Mouse (Mus musculus) neural tube, embryonic 11.5 days (tissue): Measurements from ENCODE around the gene Krtap10-10. TPM values are rescaled to one million over a fixed set of nuclear protein-coding genes. Genes with fewer than 3 reads are reported as not detected.

Experiments used
- ATAC-seq: fragments of 200-750 bp; cut with Nextera tagmentation; 2 replicates; pipeline ENCODE4 v1.8.0; 2017; ENCODE audit warnings: moderate number of reproducible peaks, mild to moderate bottlenecking, moderate TSS enrichment, moderate library complexity; ENCODE audit not compliant: insufficient read depth, low FRiP score, low TSS enrichment
- DNase-seq: peaks from one replicate; pipeline ENCODE4 v3.0.0-alpha.2; 2015; ENCODE audit warnings: low spot score
- H3K27ac ChIP-seq: fragments of 300-500 bp; sonication (generic); 2 replicates; pipeline ENCODE4 v1.5.1; 2014; ENCODE audit warnings: low read depth, mild to moderate bottlenecking, low read length
- H3K27me3 ChIP-seq: fragments of 300-500 bp; sonication (generic); 2 replicates; pipeline ENCODE4 v1.6.1; 2014; ENCODE audit warnings: mild to moderate bottlenecking, low read length, mixed read lengths; ENCODE audit not compliant: control insufficient read depth, insufficient read depth
- H3K36me3 ChIP-seq: fragments of 300-500 bp; sonication (generic); 2 replicates; pipeline ENCODE4 v1.6.1; 2014; ENCODE audit warnings: mild to moderate bottlenecking, low read length, moderate library complexity, mixed read lengths; ENCODE audit not compliant: control insufficient read depth, insufficient read depth
- H3K4me1 ChIP-seq: fragments of 300-500 bp; sonication (generic); 2 replicates; pipeline ENCODE4 v1.6.1; 2014; ENCODE audit warnings: low read length, mixed read lengths; ENCODE audit not compliant: control insufficient read depth, insufficient read depth
- H3K4me2 ChIP-seq: fragments of 300-500 bp; sonication (generic); 2 replicates; pipeline ENCODE4 v1.6.1; 2014; ENCODE audit warnings: low read depth, mild to moderate bottlenecking, moderate library complexity
- H3K4me3 ChIP-seq: fragments of 300-500 bp; sonication (generic); 2 replicates; pipeline ENCODE4 v1.5.1; 2014; ENCODE audit warnings: low read depth, low read length
- H3K9ac ChIP-seq: fragments of 300-500 bp; sonication (generic); 2 replicates; pipeline ENCODE4 v1.6.1; 2014; ENCODE audit warnings: mild to moderate bottlenecking, low read length
- H3K9me3 ChIP-seq: fragments of 300-500 bp; sonication (generic); 2 replicates; pipeline ENCODE4 v1.6.1; 2016; ENCODE audit warnings: low read length; ENCODE audit not compliant: control insufficient read depth
- WGBS: fragments of 180-500 bp; shearing (Covaris S2); extraction: QIAGEN DNeasy Blood & Tissue Kit; methylation state at CpG from one replicate; pipeline ENCODE4 v1.1.7; 2014; 5-methylcytosine and 5-hydroxymethylcytosine counted together
- polyA plus RNA-seq: library from polyadenylated mRNA; unstranded; fragments of >200 nt; fragmentation: Nextera tagmentation; extraction: Ambion mirVana; gene quantifications from 2 replicates; pipeline ENCODE4 v1.2.1, GENCODE M21; 2014

Gene Krtap10-10
- polyA plus RNA-seq, 1 experiment from 2014 or later = not detected

DNA sequence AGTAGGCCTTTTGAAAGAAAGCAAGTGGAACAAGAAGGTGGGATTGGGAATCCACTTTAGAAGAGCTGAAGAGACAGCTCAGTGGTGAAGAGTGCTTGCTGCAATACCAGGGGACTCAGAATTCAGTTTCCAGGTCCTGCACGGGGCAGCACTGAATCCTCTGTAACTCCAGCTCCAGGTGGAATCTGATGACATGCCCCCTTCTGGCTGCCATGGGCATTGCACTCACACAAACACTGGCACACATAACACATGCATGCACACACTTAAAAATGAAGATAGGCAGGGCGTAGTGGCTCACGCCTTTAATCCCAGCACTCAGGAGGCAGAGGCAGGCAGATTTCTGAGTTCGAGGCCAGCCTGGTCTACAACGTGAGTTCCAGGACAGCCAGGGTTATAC, 46.8 kb downstream of the Krtap10-10 start:
- DNase-seq (no peak), ATAC-seq (no peak)
- Histone ChIP-seq H3K27me3 (no peaks in the 10 kb centered on the region), H3K9ac (no peak overlapping the region), H3K4me1 (no peaks in the 10 kb centered on the region), H3K4me3 (no peak overlapping the region), H3K36me3 (no peaks in the 10 kb centered on the region), H3K9me3 (no peaks in the 10 kb centered on the region), H3K4me2 (no peak overlapping the region), H3K27ac (no peak overlapping the region)
- WGBS = 81% methylated on average over 5 of the region's 5 CpGs

DNA sequence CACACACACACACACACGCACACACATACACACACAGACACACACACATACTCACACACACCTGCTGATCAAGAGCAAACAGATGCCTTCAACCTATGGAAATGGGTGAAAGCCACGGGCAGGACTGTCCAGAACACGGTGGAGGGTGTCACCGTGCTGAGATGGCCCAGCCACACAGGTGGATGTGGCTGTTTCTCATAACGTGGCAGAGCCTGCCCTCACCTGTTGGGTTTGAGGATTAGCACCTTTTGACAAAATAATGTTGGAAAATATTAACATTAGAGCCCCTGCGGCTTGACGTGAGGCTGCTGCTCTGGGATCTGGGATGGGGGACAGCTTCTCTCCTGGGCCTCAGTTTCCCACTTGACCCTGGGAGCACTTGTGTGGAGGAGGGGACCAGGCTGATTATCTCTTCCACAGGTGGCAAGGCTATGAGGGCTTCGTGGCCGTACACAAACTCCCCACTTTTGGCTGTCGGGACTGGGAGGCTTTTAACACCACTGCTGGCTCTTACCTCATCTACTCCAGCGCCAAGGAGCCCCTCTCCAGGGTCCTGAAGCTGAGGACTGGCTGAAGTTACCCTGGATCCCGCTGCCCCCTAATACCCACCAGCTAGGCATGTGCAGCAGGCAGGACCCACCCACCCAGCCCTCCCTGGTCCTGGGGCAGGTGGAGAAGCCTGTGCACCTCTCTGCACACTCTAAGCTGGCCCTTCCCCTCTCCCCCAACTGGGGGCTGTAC, 50.4 kb downstream of the Krtap10-10 start:
- WGBS = 61% methylated on average over 12 of the region's 12 CpGs
- no peak for DNase-seq
- H3K36me3 ChIP-seq = no peaks in the 10 kb centered on the region
- no peaks in the 10 kb centered on the region for H3K27me3 ChIP-seq
- no peak overlapping the region for H3K4me3 ChIP-seq
- no peak overlapping the region for H3K27ac ChIP-seq
- H3K9me3 ChIP-seq = no peaks in the 10 kb centered on the region
- H3K4me1 ChIP-seq = no peaks in the 10 kb centered on the region
- no peak overlapping the region for H3K4me2 ChIP-seq
- H3K9ac ChIP-seq = no peak overlapping the region
- no peak for ATAC-seq

Other genes starting within 250 kb of the Krtap10-10 start
- gene Sumo3, start 229.8 kb upstream of the Krtap10-10 start, polyA plus RNA-seq = 334 and 346 TPM in 2 replicates
- gene Gm49325, start 229.8 kb upstream of the Krtap10-10 start, polyA plus RNA-seq = 1.4 and 4.8 TPM in 2 replicates
- gene Ube2g2, start 213.7 kb upstream of the Krtap10-10 start, polyA plus RNA-seq = 65.9 and 66.0 TPM in 2 replicates
- gene Tspear, start 149.4 kb upstream of the Krtap10-10 start, polyA plus RNA-seq = 0.92 and 1.0 TPM in 2 replicates
- not detected in 2 replicates for gene Gm19402, start 145.2 kb upstream of the Krtap10-10 start, polyA plus RNA-seq
- gene Gm9508, start 138.7 kb upstream of the Krtap10-10 start, polyA plus RNA-seq = not detected in 2 replicates
- gene Gm10272, start 129.3 kb upstream of the Krtap10-10 start, polyA plus RNA-seq = not detected in 2 replicates
- not detected in 2 replicates for gene Gm10024, start 124.5 kb upstream of the Krtap10-10 start, polyA plus RNA-seq
- not detected in 2 replicates for gene Gm10142, start 120.1 kb upstream of the Krtap10-10 start, polyA plus RNA-seq
- gene Krtap12-1, start 115.3 kb upstream of the Krtap10-10 start, polyA plus RNA-seq = not detected in 2 replicates
- not detected in 2 replicates for gene Gm10100, start 109.5 kb upstream of the Krtap10-10 start, polyA plus RNA-seq
- gene Gm18596, start 93.3 kb upstream of the Krtap10-10 start, polyA plus RNA-seq = not detected in 2 replicates
- not detected in 2 replicates for gene Gm9736, start 84.6 kb upstream of the Krtap10-10 start, polyA plus RNA-seq
- not detected in 2 replicates for gene Gm3233, start 76.3 kb upstream of the Krtap10-10 start, polyA plus RNA-seq
- not detected in 2 replicates for gene Gm3238, start 64.6 kb upstream of the Krtap10-10 start, polyA plus RNA-seq
- gene Gm7138, start 59.0 kb upstream of the Krtap10-10 start, polyA plus RNA-seq = not detected in 2 replicates
- gene Gm3250, start 53.4 kb upstream of the Krtap10-10 start, polyA plus RNA-seq = not detected in 2 replicates
- not detected in 2 replicates for gene Gm7137, start 47.7 kb upstream of the Krtap10-10 start, polyA plus RNA-seq
- gene Gm9639, start 40.9 kb upstream of the Krtap10-10 start, polyA plus RNA-seq = not detected in 2 replicates
- not detected in 2 replicates for gene Gm19668, start 36.8 kb upstream of the Krtap10-10 start, polyA plus RNA-seq
- gene Gm9507, start 24.1 kb upstream of the Krtap10-10 start, polyA plus RNA-seq = not detected in 2 replicates
- gene Gm2696, start 21.3 kb upstream of the Krtap10-10 start, polyA plus RNA-seq = not detected in 2 replicates
- gene Krtap10-4, start 8.9 kb upstream of the Krtap10-10 start, polyA plus RNA-seq = not detected in 2 replicates
- not detected in 2 replicates for gene Gm36176, start 10.9 kb downstream of the Krtap10-10 start, polyA plus RNA-seq
- not detected in 2 replicates for gene Gm10318, start 16.9 kb downstream of the Krtap10-10 start, polyA plus RNA-seq
- gene Gm3285, start 26.0 kb downstream of the Krtap10-10 start, polyA plus RNA-seq = not detected in 2 replicates
- 4.3 and 4.8 TPM in 2 replicates for gene Lrrc3, start 66.6 kb downstream of the Krtap10-10 start, polyA plus RNA-seq
- gene Trpm2, start 134.6 kb downstream of the Krtap10-10 start, polyA plus RNA-seq = 0.58 and 1.4 TPM in 2 replicates
- gene 1810043G02Rik, start 142.6 kb downstream of the Krtap10-10 start, polyA plus RNA-seq = 35.9 and 42.5 TPM in 2 replicates
- 125 and 127 TPM in 2 replicates for gene Pfkl, start 174.1 kb downstream of the Krtap10-10 start, polyA plus RNA-seq
- not detected in 2 replicates for gene Dnmt3l, start 206.0 kb downstream of the Krtap10-10 start, polyA plus RNA-seq
- gene Aire, start 207.7 kb downstream of the Krtap10-10 start, polyA plus RNA-seq = not detected in 2 replicates
- gene Icosl, start 233.4 kb downstream of the Krtap10-10 start, polyA plus RNA-seq = 1.4 TPM in 2 replicates